Mouse (Mus musculus): ENCODE measurements around the gene Alcam. TPM values are rescaled to one million over a fixed set of nuclear protein-coding genes. Genes with fewer than 3 reads are reported as not detected.

Gene Alcam
- total RNA-seq, 2 experiments from 2014 or later = 48.8 to 51.4 TPM

- no peak for DNase-seq
Measured at GRCm38 (mm10) chr16:52366915-52367314, 87.0 kb downstream of the Alcam start.

- DNase-seq = no peak
Measured at GRCm38 (mm10) chr16:52363944-52364511, 89.8 kb downstream of the Alcam start.

DNA sequence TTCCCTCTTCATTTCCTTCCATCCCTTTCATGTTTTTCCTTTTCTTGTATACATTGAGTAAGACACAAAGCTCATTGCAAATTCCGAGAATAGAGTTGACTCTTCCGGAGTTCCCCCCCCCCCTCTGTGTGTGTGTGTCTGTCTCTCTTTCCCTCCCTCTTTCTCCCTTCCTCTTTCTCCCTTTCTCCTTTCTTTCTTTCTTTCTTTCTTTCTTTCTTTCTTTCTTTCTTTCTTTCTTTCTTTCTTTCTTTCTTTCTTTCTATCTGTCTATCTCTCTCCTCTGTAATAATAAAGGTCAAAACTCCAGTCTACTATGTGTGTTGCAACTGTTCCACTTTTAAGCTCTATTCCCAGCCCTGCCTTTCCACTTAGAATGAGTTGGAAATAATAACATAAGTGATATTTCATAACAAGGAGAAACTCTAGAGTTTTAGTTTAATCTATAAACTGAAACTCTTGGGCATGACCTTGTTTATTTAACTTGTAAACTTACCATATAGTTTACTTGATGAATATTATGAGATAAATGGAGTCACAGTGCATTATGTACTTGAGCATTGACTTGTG lies 110.3 kb downstream of the Alcam start:
- no peak for DNase-seq

- DNase-seq = no peak
Measured at GRCm38 (mm10) chr16:52342694-52343466, 111.0 kb downstream of the Alcam start.

GRCm38 (mm10) chr16:52334084-52334483 lies 119.8 kb downstream of the Alcam start:
- no peak for DNase-seq

- no peak for DNase-seq
Measured at GRCm38 (mm10) chr16:52333631-52334030, 120.2 kb downstream of the Alcam start.

- no peak for DNase-seq
Measured at GRCm38 (mm10) chr16:52331341-52331830, 122.5 kb downstream of the Alcam start.

- DNase-seq = no peak
Measured at GRCm38 (mm10) chr16:52329420-52329819, 124.5 kb downstream of the Alcam start.

- DNase-seq = no peak
Measured at GRCm38 (mm10) chr16:52319229-52319628, 134.6 kb downstream of the Alcam start.

- peak; percentile 78 for DNase-seq
Measured at GRCm38 (mm10) chr16:52311073-52311472, 142.8 kb downstream of the Alcam start.

- no peak for DNase-seq
Measured at GRCm38 (mm10) chr16:52307016-52307415, 146.9 kb downstream of the Alcam start.

DNA sequence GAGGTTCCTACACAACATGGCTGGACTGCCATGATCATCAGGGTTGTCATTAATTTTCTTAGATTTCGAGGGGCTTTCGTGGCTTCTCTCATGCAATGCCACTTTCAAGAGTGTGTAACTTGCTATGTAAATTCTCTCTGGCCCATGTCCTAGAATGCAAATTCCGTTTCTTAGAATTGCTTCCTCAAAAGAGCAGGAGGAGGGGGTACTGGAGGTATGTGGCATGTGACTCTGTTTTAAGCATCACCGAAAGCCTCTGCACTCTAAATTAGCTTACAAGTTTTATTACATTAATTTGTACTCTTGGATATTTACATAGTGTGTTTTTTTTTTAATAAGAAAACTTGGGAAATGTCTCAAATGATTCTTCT lies 150.4 kb downstream of the Alcam start:
- DNase-seq = no peak

GRCm38 (mm10) chr16:52302790-52303531 lies 150.9 kb downstream of the Alcam start:
- DNase-seq = no peak

GRCm38 (mm10) chr16:52301730-52302129 lies 152.1 kb downstream of the Alcam start:
- no peak for DNase-seq

DNA sequence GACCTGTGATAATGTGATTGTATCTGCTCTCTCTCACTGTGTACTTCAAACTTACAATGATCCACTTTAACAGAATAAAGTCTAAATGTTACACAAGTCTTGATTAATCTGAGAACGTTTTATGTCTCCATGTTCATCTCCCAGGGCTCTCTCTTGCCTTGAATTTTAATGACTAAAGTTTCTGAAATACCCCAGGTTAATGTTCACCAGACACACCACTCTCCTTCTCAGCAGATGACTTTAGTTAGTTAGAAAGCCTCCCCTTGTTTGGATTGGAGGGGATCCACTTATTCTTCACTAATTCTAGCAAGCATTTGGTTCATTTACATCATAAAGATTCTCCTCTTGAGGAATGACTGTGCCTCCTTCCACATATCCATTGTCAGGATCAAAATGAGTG lies 157.5 kb downstream of the Alcam start:
- DNase-seq = no peak

GRCm38 (mm10) chr16:52295535-52295934 lies 158.3 kb downstream of the Alcam start:
- DNase-seq = no peak

DNA sequence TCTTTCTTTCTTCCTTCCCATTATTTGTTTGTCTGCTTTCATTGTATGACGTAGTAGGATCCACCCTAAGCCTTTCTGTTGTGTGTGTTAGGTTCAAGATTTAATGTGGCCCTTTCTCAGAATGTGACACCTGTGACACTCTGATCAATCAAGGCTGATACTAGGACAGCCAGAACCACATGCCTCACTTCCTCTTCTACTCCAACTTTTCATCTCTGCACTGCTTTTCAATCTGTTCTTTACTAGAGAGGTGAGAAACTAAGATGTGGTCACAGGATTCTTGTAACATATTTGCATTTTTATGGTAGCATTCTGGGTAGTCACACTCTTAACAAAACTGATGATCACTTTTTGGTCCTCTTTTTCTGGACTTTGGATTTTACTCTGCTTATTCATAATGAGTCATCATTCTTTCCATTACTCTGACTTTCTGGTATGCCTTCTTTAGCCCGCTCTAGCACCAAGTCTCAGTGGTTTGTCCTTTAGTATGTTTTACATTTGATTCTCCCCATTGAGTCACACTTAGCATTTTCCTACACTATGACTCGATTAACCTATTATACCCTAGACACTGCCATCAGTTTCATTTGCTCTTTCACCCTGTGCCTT lies 161.3 kb downstream of the Alcam start:
- DNase-seq = no peak

DNA sequence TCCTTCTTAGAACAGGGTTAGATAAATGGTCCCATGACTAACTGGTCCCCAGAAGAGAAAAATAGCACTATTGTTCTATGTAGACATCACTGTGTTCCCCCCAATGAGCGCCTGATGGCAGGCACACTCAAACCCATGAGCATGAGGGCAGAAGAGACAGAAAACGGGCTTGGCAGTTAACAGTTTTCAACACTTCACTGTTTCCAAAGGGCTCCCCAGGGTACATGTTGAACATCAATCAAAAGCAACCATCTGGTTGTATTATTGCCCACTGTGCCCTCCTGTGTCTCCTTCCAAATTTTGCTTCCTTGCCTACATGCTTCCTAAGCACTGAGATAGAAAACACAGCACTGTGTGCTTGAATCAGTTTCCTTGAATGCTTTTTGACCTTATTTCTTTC lies 173.7 kb downstream of the Alcam start:
- no peak for DNase-seq

DNA sequence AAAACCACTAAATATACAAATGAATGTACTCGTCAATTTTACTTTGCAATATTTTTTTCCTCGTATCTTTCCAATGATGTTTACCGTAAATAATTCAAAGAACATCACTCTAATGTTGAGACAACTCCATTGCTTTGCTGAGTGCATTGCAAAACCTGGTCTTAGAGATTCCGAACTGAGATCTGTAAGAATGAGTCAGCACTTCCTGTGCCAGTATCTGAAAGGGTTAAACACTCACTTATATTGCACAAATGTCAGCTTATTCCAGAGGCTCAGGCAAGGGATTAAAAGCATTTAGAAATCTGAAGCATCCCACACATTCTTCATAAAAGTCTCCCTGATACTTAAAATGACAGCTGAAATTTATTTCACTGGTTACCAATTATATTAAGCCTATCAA lies 188.8 kb downstream of the Alcam start:
- DNase-seq = no peak

DNA sequence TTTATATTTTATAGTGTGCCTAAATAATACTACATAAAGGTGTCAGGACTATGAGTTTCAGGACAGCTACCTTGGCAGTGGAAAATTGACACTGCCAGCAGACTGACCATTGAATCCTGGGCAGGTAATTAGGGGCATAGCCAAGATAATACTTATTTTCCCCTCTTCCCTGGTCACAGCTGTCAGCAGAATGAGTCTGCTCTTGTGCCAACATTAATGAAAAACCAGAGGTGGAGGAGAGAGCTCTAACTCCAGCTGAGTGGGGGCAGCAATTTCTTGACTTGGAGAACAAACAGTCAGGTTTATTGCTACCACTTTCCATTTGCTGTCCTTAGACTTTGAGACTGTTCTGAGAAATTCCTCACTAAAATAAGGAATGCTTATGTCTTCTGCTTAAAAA lies 190.1 kb downstream of the Alcam start:
- DNase-seq = no peak

- no peak for DNase-seq
Measured at GRCm38 (mm10) chr16:52262582-52262981, 191.3 kb downstream of the Alcam start.

- DNase-seq = no peak
Measured at GRCm38 (mm10) chr16:52261755-52262154, 192.1 kb downstream of the Alcam start.

Data from adrenal gland, postnatal 10 days (tissue).